Mouse (Mus musculus) adipocyte (in vitro differentiated cells): ENCODE measurements around the gene Trabd.

ENCODE experiments used
- DNase-seq: peaks from one replicate; pipeline ENCODE4 v3.0.0-alpha.2; 2016; ENCODE audit warnings: low spot score

Gene Trabd

DNA sequence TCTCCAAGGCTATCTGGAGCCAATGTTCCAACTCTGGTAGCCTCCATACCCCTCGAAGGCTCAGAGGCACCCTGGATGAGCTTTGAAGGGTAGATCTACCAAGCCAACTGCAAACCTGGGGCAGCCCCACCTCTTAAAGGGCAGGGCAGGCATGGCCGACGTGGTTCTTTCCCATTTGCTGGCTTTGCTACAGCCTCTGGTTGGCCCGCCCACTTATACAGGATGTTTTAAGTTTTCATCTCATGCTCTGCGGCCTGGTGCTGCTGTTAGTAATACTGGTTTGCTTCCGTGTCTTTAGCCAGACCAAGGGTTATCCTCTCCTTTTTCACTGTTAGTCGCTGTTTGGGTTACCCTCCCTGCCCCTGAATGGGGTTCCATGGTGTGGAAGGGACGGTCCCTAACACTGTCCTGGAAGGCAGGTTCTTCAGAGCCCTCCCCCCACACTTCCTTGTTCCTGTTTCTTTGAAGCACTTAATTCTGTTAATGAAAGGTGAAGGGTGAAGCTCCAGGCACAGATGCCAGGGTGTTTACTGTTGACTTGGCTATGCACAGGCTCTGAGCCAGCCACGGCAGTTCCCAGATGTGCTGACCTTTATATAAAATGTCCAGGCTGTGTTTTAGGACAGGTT lies 3.4 kb downstream of the Trabd start:
- peak; percentile 91 for DNase-seq

DNA sequence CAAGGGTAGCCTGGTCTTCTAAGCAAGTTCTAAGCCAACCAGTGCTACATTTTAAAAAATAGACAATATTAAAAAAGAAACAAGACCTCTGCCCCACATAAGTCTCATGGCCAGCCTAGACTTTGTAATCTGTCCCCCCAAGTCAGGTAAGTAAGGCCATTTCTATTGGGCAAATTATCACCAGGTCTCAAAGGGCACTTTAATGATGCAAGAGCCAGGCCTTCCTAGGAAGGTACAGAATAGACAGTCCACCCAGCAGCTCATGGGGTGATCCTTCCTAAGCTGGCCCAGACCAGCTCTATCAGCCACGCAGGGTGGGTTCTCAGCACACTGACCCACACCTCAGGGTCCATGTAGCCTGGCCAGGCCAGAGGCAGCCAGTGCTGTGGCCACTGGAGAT lies 9.0 kb downstream of the Trabd start:
- DNase-seq: no peak

DNA sequence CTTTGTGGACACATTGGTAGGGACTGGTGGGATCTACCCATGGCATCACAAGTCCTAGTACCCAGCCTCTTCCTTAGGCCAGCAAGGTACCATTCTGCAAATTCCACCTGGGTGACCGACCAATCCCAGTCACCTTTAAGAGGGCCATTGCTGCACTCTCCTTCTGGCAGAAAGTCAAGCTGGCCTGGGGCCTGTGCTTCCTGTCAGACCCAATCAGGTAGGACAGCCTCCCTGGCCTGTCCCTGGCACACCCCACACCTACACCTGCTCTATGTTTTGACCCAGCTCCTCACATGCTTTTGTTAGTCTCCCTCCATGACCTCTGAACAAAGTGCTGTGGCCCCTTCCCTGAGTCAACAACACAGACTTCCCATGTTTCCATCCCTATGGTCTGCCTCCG lies 9.9 kb downstream of the Trabd start:
- no peak for DNase-seq

DNA sequence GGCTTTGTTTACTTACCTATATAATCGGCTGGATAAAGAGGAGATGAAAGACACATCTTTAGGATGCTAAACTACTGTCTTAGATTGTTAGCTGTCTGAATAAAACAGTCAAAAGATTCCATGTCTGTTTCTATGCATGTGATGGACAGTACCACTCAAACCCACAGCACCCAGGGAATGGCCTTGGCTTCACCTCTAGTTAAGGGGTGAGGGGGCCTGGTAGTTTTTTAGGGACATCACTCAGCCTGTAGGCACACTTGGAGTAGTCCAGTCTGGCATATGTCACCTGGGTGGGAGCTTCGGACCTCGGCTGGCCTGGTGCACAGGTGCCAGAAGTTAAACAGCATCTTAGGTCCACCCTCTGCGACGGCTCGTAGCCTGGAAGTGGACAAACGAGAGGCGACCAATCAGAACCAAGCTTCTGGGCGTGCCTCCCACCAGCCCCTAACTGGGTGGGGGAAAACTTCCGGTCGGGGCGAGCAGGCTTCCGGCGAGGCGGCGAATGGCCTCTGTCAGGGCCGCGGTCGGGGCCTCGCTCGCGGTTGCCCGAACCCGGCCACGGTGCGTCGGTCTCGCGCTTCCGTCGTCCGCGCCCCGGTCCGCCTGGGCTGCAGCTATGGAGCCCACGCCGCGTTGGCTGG lies 13.8 kb downstream of the Trabd start, which contains the start of gene Selenoo:
TSS of gene Selenoo (plus strand) at position 478 of the 641 bp plus-strand sequence.
- peak; percentile 92 for DNase-seq

DNA sequence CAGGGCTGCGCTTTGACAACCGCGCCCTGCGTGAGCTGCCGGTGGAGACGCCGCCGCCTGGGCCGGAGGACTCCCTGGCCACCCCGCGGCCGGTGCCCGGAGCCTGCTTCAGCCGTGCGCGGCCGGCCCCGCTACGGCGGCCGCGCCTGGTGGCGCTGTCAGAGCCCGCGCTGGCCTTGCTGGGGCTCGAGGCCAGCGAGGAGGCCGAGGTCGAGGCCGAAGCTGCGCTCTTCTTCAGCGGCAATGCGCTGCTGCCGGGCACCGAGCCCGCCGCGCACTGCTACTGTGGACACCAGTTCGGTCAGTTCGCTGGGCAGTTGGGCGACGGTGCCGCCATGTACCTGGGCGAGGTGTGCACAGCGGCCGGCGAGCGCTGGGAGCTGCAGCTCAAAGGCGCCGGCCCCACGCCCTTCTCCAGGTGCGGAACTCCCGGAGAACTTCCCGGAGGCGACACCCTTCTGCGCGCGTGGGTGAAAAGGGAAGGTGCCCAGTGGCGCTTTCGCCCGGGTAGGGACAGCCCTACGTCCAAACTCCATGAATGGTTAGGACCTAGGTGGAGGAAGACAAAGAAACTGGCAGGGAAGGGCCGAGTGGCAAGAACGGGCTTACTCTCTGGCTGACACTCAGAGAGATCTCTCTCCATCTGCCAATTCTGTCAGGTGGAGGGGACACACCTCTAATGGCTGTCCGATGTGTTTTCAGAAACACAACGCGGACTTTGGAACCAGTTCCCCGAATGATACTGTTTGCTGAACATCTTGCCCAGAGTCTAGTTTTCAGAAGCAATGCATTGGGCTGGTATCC lies 14.5 kb downstream of the Trabd start:
- DNase-seq: peak; percentile 21

DNA sequence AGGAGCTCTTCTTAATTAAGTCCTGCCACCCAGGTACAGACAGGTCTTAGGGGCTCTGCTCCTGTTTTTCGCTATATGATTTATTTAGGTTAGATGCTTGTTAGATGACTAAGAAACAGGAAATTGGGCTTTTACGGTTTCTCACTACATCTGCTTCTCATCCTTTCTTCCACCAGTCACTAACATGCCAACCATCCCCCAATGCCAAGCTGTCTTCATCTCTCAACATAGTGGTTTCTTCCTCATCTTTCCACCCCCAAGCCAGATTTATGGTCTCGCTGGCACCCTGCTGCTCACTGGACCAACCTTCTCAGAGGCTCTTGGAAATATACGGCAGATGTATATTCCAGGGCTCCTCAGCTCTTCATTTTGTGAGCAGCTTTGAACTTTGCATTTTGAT lies 15.7 kb downstream of the Trabd start:
- no peak for DNase-seq

DNA sequence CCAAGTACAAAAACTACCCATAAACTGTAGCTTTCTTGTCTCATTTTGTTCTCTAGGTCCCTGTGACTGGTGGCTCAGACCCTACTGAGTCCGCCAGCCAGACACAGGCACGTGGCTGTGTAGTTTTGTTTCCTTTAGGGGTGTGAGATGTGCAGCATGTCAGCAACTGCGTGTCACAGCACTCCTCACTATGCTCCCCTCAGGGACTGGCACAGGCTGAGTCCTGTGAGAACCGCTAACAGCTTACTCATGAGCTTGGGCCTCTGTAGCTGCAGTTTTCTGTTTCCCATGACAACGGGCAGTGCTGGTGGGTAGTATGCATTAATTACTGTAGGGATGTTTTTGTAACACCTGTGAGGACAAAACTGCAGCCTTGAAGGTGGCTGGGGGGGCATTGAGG lies 17.3 kb downstream of the Trabd start:
- no peak for DNase-seq

DNA sequence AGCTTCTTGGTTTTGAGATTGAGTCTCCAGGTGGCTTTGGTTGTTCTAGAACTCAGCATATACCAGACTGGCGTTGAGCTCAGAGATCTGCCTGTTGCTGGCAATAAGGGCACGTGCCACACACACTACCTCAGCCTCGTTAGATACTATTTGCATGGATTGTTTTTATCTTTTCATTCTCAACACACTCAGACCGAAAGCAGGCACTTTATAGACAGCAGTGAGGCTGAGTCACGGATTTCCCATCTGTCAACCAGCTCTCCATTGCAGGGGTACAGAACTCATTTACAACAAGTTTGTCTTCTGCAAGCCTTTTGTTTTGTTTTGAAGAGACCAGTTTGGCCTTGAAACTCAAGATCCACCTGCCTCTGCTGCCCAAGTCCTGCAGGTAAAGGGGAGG lies 22.5 kb downstream of the Trabd start:
- DNase-seq: no peak

DNA sequence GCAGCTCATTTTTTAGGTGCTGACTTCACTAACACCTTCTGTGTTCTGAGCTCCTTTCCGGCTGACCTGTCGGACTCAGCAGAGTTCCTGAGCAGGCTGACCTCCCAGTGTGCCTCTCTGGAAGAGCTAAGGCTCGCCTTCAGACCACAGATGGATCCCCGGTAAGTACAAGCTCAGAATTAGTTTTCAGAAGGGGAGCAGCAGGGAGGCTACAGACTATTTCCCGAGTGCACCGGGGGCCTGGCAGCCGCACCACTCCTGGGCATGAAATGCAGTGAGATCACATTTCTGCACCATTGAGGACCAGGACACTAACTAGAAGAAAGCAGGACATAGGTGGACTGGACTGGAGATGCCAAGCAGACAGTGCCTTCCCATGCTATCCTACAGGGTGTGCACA lies 23.7 kb downstream of the Trabd start:
- DNase-seq: no peak

DNA sequence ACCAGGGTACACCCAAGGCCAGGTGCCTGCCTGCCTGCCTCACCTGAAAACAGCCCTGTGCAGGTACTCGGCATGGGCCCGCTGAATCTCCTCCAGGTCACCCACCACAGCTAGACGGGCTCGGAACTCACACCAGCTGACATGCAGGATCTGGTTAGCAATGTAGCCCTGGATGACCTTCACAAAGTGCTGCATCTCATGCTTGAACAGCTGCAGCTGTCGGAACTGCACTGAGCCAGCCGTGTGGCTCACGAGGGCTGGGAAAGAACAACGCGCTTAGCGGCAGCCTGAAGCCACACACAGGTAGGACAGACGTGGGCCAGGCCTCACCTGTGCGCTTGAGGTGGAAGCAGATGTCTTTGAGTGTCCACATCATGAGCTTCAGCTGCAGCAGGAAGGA lies 25.9 kb downstream of the Trabd start:
- DNase-seq: no peak

DNA sequence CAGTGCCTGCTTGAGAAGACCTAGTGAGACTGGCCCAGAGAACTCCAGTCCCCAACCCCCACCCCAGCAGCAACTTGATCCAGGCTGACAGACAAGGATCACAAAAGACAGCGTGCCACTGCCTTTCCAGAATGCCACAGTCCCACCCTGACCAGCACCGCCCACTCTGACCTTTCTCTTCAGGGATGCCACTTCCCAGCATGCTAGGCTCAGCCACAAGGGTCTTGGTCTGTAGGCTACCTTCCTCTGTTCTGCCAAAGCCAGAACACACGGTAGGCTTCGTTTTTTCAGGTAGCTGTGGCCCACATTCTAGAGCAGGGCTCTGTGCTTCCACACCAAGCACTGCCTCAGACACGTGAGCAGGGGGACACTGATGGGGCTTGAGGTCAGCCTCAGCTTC lies 27.7 kb downstream of the Trabd start:
- DNase-seq: no peak

DNA sequence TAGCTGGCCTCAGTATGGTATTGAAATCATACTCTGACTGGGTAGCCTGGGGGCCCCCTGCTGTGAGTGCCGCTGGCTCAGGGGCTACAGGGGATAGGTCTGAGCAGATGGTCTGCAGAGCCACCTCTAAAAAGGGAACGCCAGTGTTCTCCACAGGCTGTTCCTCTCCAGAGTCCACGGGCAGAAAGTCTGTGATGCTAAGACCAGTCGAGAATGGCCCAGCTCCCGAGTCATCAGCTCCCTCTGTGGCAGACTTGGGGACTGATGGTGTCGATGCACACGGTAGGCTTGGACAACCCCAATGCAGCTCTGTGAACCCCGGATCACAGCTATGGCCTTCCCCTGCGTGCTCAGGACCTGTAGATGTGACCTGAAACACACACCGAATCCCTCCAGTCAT lies 29.0 kb downstream of the Trabd start:
- no peak for DNase-seq

DNA sequence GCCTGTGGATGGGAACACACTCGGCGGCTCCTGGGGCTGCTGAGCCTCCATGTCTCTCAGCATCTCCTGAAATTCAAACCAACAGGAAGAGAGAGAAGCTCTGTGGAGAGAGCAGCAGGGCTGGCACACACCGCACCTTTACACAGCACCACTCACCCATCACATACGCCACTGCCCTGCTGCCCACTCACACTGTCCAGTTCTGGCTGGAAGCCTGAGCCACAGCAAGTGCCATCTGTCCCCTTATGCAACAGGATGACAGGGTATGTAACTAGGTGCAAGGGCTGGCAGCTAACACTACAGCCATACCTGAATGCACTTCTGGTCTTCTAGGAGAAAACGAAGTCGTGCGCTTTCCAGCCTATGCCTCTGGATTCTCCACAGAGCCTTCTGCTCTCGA lies 29.5 kb downstream of the Trabd start:
- no peak for DNase-seq

DNA sequence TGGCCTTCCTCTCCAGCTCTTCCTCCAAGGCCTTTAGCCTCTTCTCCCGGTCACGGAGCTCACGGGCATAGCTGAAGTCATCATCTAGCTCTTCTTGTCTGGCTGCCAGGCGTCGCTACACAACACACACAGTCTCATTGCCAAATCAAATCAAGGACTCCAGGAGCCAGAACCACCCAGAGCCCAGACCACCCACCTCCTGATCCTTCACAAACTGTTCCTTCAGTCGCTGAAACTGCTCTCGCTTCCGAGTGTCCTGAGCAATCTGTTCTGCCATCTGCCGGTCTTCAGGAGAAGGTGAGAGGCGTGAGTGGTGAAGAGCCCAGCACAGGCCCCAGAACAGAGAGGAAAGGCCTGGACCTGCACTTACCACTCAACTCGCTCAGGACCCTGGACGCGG lies 31.1 kb downstream of the Trabd start:
- DNase-seq: no peak

DNA sequence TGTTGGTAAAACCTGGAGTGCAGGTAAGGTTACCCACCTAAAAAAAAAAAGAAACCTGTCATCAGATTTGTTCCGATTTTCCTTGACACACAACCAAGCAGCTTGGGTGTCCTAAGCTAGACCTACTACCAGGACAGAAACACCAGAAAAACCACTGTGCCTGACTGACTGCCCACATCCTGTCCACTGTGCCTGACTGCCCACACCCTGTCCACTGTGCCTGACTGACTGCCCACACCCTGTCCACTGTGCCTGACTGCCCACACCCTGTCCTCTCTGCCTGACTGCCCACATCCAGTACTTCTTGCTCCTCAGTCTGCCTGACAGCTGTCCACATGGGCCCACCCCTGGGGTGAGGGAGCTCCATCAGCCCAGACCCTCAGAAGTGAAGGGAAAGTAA lies 32.1 kb downstream of the Trabd start:
- no peak for DNase-seq

DNA sequence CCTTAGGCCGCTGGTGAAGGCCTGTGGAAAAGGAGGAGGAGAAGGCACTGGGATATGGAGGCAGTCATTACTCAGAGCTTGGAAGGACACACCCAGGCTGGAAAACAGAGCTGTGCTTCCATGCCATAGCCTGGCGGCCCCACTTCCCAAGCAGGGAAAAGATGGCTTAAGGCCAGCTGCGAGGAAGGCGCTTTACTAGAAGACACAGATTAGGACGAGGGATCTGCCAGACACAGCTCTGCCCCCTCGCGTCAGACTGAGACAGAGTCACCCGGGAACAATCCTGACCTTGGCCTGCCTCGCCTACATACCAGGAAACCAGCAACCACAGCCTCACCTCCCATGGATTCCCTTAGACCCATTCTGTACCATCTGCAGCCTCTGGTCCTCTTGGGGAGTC lies 35.2 kb downstream of the Trabd start:
- peak; percentile 69 for DNase-seq

DNA sequence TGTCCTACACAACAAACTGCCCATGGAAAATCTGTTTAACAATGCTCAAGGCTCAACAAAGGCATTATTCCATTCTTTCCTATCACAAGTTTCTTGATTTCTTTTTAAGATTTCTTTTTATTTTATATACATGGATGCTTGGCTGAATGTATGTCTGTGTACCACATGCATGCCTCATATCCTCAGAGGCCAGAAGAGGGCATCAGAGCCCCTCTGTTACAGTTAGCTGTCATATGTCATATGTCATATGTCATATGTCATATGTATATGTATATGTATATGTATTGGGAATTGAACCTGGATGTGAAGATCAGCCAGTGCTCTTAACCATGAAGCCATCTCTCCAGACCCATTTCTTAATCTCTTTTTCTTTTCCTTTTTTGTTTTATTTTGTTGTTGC lies 43.1 kb downstream of the Trabd start:
- no peak for DNase-seq

DNA sequence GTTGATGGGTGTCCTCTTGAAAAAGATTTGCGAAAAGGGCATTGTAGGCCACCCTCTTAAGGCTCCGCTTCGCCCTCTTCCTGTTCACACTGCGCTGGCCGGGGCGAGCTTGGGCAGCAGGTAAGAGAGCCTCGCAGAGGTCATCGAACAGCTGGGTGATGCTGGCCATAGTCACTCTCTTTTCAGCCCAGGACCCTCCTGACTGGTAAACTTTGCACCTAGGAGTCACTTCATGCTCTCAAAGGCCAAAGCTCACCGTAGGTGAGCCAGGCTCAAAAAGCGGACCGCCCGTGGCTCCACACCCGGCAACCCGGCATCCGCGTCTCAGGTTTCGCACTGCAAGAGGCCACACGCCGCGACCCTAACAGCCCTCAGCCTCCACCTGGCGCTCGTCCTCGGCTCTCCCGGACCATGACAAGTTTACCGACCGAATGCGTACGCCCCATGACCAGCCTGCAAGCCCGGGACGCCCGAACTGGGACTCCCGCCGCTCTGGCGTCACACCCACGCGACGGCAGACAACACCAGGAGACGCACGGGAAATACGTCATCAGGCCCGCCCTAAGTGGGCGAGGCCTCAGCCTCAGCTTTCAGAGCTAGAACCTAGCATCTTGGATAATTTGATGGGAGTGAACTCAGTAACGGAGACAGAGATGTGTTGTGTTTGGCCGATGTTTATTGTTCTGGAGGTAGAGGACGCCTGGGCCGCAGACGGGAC lies 47.9 kb downstream of the Trabd start, which contains the start of gene Tubgcp6:
TSS of gene Tubgcp6 (minus strand) at position 464 of the 718 bp plus-strand sequence.
- DNase-seq: peak; percentile 92

DNA sequence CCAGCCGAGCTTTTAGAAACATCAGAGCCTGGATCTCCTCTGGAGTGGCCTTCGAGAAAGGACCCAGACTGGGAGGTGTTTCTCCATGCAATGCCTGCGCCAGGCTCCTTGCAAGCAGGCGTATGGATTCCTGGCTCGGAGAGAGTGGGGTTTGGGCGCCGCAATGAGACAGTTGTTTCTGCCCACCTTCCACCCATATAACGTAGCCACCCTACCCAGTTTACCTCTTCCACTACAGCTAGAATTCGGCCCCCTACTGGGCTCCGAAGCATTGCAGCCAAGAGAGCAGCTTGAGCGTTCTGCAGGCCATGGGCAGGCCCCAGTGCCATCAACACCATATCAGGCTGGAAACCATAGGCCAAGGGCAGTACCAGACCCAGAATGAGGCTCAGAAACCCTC lies 48.7 kb downstream of the Trabd start:
- no peak for DNase-seq

DNA sequence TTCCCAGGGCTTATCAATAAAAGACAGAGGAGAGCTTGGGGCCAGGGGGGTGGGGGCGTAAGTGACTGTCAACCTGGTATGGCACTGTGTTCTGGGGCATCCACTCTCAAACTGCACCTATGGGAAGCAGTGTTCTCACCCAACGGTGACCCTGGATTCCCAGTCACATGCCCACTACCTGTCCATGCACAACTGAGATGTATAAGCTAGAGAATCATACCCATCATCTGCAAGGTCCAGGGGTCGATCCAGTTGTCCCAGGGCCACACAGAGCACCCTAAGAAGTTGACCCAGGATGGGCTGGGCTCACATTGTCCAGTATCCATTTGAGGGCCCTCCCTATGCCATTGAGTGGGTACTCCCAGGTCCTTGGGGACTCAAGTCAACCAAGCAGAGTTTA lies 49.4 kb downstream of the Trabd start:
- no peak for DNase-seq

DNA sequence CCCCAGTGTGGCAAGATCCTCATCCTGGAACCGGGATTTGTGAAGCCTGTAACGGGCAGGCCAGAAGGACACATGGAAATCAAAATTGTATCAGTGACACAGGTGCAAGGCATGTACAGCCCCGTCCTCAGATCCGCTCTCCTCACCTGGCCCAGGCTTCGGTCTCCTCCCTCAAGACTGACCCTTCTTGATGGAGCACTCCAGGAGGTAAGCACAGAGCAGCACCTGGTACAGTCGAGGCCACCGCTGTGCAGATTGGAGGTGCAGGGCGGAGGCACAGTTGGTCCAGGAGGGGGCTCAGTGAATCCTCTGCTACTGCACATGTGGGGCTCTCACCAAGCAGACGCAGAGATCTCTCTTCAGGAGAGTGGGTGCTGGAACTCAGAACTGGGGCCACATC lies 50.4 kb downstream of the Trabd start:
- no peak for DNase-seq

DNA sequence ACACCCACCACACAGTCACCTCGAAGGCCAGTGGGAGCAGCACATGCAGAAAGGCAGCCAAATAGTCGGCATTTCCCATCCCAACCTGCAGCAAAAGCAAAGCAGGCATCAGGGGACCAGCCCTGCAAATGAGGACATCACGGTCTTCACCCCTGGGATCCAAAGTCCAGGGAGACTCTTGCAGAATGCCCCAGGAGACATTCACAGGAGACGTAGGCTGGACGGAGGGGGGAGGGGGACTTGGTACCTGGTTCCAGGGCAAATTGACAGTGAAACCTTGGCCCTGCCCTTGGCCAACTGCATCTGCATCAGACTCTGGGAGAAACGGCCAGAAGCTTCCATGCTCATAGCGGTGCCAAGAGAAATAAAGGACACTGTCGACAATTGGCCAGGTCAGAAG lies 51.7 kb downstream of the Trabd start:
- DNase-seq: no peak
